Mouse (Mus musculus): ENCODE measurements around the gene Icam4. TPM values are rescaled to one million over a fixed set of nuclear protein-coding genes. Genes with fewer than 3 reads are reported as not detected.

Icam4 gene
- polyA plus RNA-seq, 1 experiment from 2014 or later, result 0.17 TPM

MicroRNAs within 50 kb of the gene (microRNA counts, 519-probe panel; counts per million panel counts)
- microRNA mmu-miR-1900, result 4,023 counts per million, percentile 78 among the panel's probes with 10 or more counts

Small RNAs within 50 kb of the gene (microRNA-seq; reads per million reads assigned to microRNA genes)
- gene Mir1900 (not detected), gene Mir7082 (2.4 reads per million)

Other genes starting within 250 kb of the Icam4 start
- gene Col5a3, start 214.3 kb upstream of the Icam4 start, polyA plus RNA-seq (2015; fragmentation: Nextera tagmentation; extraction: Ambion mirVana), result 0.11 and 0.15 TPM in 2 replicates
- not detected in 2 replicates for gene Rdh8, start 210.9 kb upstream of the Icam4 start, polyA plus RNA-seq (2015; fragmentation: Nextera tagmentation; extraction: Ambion mirVana)
- gene A230050P20Rik, start 160.7 kb upstream of the Icam4 start, polyA plus RNA-seq (2015; fragmentation: Nextera tagmentation; extraction: Ambion mirVana), result 1.1 and 1.2 TPM in 2 replicates
- gene Angptl6, start 149.6 kb upstream of the Icam4 start, polyA plus RNA-seq (2015; fragmentation: Nextera tagmentation; extraction: Ambion mirVana), result 8.5 and 11.1 TPM in 2 replicates
- 57.7 and 65.2 TPM in 2 replicates for gene Ppan, start 141.2 kb upstream of the Icam4 start, polyA plus RNA-seq (2015; fragmentation: Nextera tagmentation; extraction: Ambion mirVana)
- gene Eif3g, start 130.8 kb upstream of the Icam4 start, polyA plus RNA-seq (2015; fragmentation: Nextera tagmentation; extraction: Ambion mirVana), result 327 and 332 TPM in 2 replicates
- gene Dnmt1, start 69.5 kb upstream of the Icam4 start, polyA plus RNA-seq (2015; fragmentation: Nextera tagmentation; extraction: Ambion mirVana), result 92.4 and 103 TPM in 2 replicates
- gene S1pr2, start 52.6 kb upstream of the Icam4 start, polyA plus RNA-seq (2015; fragmentation: Nextera tagmentation; extraction: Ambion mirVana), result 6.8 and 10.3 TPM in 2 replicates
- gene Mrpl4, start 26.6 kb upstream of the Icam4 start, polyA plus RNA-seq (2015; fragmentation: Nextera tagmentation; extraction: Ambion mirVana), result 115 and 124 TPM in 2 replicates
- 2.4 and 2.8 TPM in 2 replicates for gene Icam1, start 13.4 kb upstream of the Icam4 start, polyA plus RNA-seq (2015; fragmentation: Nextera tagmentation; extraction: Ambion mirVana)
- gene Icam5, start 2.7 kb downstream of the Icam4 start, polyA plus RNA-seq (2015; fragmentation: Nextera tagmentation; extraction: Ambion mirVana), result 0.19 and 0.45 TPM in 2 replicates
- 0.81 and 2.2 TPM in 2 replicates for gene Zglp1, start 37.7 kb downstream of the Icam4 start, polyA plus RNA-seq (2015; fragmentation: Nextera tagmentation; extraction: Ambion mirVana)
- 0.78 and 1.2 TPM in 2 replicates for gene Gm49373, start 43.7 kb downstream of the Icam4 start, polyA plus RNA-seq (2015; fragmentation: Nextera tagmentation; extraction: Ambion mirVana)
- 46.0 and 51.9 TPM in 2 replicates for gene Fdx1l, start 44.2 kb downstream of the Icam4 start, polyA plus RNA-seq (2015; fragmentation: Nextera tagmentation; extraction: Ambion mirVana)
- 1.5 and 2.1 TPM in 2 replicates for gene Gm38431, start 62.6 kb downstream of the Icam4 start, polyA plus RNA-seq (2015; fragmentation: Nextera tagmentation; extraction: Ambion mirVana)
- 41.0 and 47.5 TPM in 2 replicates for gene Raver1, start 62.6 kb downstream of the Icam4 start, polyA plus RNA-seq (2015; fragmentation: Nextera tagmentation; extraction: Ambion mirVana)
- 9.1 and 11.3 TPM in 2 replicates for gene Tyk2, start 101.9 kb downstream of the Icam4 start, polyA plus RNA-seq (2015; fragmentation: Nextera tagmentation; extraction: Ambion mirVana)
- 229 and 232 TPM in 2 replicates for gene Cdc37, start 120.6 kb downstream of the Icam4 start, polyA plus RNA-seq (2015; fragmentation: Nextera tagmentation; extraction: Ambion mirVana)
- gene Pde4a, start 136.3 kb downstream of the Icam4 start, polyA plus RNA-seq (2015; fragmentation: Nextera tagmentation; extraction: Ambion mirVana), result 15.7 TPM in 2 replicates
- gene Keap1, start 210.0 kb downstream of the Icam4 start, polyA plus RNA-seq (2015; fragmentation: Nextera tagmentation; extraction: Ambion mirVana), result 55.7 and 60.0 TPM in 2 replicates
- 0.37 and 0.55 TPM in 2 replicates for gene S1pr5, start 219.1 kb downstream of the Icam4 start, polyA plus RNA-seq (2015; fragmentation: Nextera tagmentation; extraction: Ambion mirVana)
- 60.2 and 60.3 TPM in 2 replicates for gene Atg4d, start 235.9 kb downstream of the Icam4 start, polyA plus RNA-seq (2015; fragmentation: Nextera tagmentation; extraction: Ambion mirVana)